Mouse (Mus musculus): ENCODE data around the gene A530064D06Rik.

GRCm38 (mm10) chr17:48099312-48099711, 67.8 kb downstream of the A530064D06Rik start:
- TF ChIP-seq CTCF (IDR thresholded peaks at IDR 0.05; ENCODE audit: control insufficient read depth, insufficient read depth, insufficient replicate concordance, low read depth, low read length) (no peak), POLR2A (IDR thresholded peaks at IDR 0.05; ENCODE audit: control insufficient read depth, low read depth, low read length) (no peak)
